Mouse (Mus musculus): Measurements from ENCODE around the gene Zkscan16. TPM values are rescaled to one million over a fixed set of nuclear protein-coding genes. Genes with fewer than 3 reads are reported as not detected.
A peak's percentile ranks its signal among the peaks of the same experiment; 100 is the strongest.

The Zkscan16 gene
- total and polyA plus RNA-seq, 3 experiments: not detected

DNA sequence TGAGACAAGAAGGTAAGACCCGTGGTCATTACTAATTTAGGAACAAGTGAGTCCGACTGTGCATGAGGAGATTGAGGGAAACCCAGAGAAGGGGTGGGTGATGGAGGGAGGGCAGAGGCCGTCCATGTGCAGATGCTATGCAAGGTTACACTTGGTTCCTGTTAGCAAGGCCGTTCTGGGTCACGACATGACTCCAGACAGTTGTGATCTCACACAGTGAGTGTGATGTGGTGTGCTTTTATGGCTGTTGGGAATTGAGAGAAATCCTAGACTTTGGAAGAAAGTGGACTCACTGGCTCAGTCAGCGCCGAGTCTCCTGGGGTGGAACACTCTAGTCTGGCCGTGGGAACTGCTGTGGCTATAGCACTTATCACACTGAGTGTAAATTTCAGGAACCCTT is 62.8 kb downstream of the Zkscan16 start:
- Histone ChIP-seq H3K9ac (ENCODE audit: control insufficient read depth, low read depth, low read length, poor library complexity, severe bottlenecking) (no peak overlapping the region), H3K4me1 (ENCODE audit: control insufficient read depth in 1 of 2, insufficient read depth in 2 of 2, low read length in 2 of 2) (peaks cover 18 to 33% of the 10 kb centered on the region in 2 experiments), H3K4me3 (ENCODE audit: control insufficient read depth in 1 of 2, insufficient read depth in 1 of 2, low read depth in 2 of 2, low read length in 2 of 2) (no peak overlapping the region), H3K79me2 (ENCODE audit: control insufficient read depth, insufficient read depth, low read length, poor library complexity) (peaks cover 65% of the 10 kb centered on the region), H3K27me3 (ENCODE audit: control insufficient read depth in 1 of 2, insufficient read depth in 2 of 2, low read length in 2 of 2) (no peaks in the 10 kb centered on the region), H3K9me3 (replicated peaks; ENCODE audit: insufficient read depth, low read length) (no peaks in the 10 kb centered on the region), H3K36me3 (ENCODE audit: control insufficient read depth in 1 of 2, insufficient read depth in 2 of 2, low read length in 2 of 2) (peaks cover 0 to 38% of the 10 kb centered on the region in 2 experiments; a peak in 2 of 4 replicates), H3K27ac (ENCODE audit: control insufficient read depth, low read depth, low read length) (no peak overlapping the region)
- TF ChIP-seq RCOR1 (IDR thresholded peaks at IDR 0.05; ENCODE audit: low read depth, low read length) (no peak), UBTF (IDR thresholded peaks at IDR 0.05; ENCODE audit: borderline replicate concordance, insufficient read depth, low read depth, low read length) (no peak), SMC3 (IDR thresholded peaks at IDR 0.05; ENCODE audit: low read depth, low read length) (no peak)
- no peak for DNase-seq (ENCODE audit: low read depth, low spot score)

DNA sequence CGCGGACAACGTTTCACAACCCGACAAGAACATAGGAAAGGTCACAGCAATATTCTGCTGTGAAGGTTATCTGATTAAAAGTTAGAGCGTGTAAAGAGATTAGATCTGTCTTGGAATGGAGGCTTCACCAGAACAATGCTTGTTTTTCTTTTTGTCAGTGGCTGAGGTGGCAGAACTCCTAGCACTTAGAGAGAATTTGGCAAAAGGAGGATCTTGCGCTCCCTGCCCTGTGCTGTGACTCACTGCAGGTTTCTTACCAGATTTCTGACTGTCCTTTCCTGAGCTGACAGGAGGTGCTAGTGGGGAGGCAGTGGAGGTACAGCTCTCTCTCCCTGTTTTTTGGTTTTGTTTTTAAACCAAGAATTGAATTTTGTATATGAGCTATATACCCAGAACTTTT is 63.6 kb downstream of the Zkscan16 start:
- Histone ChIP-seq H3K9ac (ENCODE audit: control insufficient read depth, low read depth, low read length, poor library complexity, severe bottlenecking) (no peak overlapping the region), H3K27ac (ENCODE audit: control insufficient read depth, low read depth, low read length) (no peak overlapping the region), H3K27me3 (ENCODE audit: control insufficient read depth in 1 of 2, insufficient read depth in 2 of 2, low read length in 2 of 2) (no peaks in the 10 kb centered on the region), H3K36me3 (ENCODE audit: control insufficient read depth in 1 of 2, insufficient read depth in 2 of 2, low read length in 2 of 2) (peaks cover 0 to 45% of the 10 kb centered on the region in 2 experiments; a peak in 2 of 4 replicates), H3K9me3 (replicated peaks; ENCODE audit: insufficient read depth, low read length) (no peaks in the 10 kb centered on the region), H3K4me3 (ENCODE audit: control insufficient read depth in 1 of 2, insufficient read depth in 1 of 2, low read depth in 2 of 2, low read length in 2 of 2) (no peak overlapping the region), H3K79me2 (ENCODE audit: control insufficient read depth, insufficient read depth, low read length, poor library complexity) (peaks cover 67% of the 10 kb centered on the region), H3K4me1 (ENCODE audit: control insufficient read depth in 1 of 2, insufficient read depth in 2 of 2, low read length in 2 of 2) (peaks cover 23 to 35% of the 10 kb centered on the region in 2 experiments)
- peak; percentile 47 for DNase-seq (ENCODE audit: low read depth, low spot score)
- TF ChIP-seq POLR2A (IDR thresholded peaks at IDR 0.05; ENCODE audit: control insufficient read depth in 1 of 2, insufficient read depth in 1 of 2, low read depth in 1 of 2, low read length in 2 of 2, poor library complexity in 1 of 2) (no peak), NRF1 (IDR thresholded peaks at IDR 0.05; ENCODE audit: insufficient read depth, low read depth, low read length, poor library complexity, severe bottlenecking) (no peak), UBTF (IDR thresholded peaks at IDR 0.05; ENCODE audit: borderline replicate concordance, insufficient read depth, low read depth, low read length) (no peak), TCF12 (IDR thresholded peaks at IDR 0.05; ENCODE audit: low read depth, low read length) (no peak), HCFC1 (IDR thresholded peaks at IDR 0.05; ENCODE audit: low read depth, low read length) (no peak)

Other genes with a start within 250 kb of the Zkscan16 start
- gene Olfr267, start 155.9 kb upstream of the Zkscan16 start, total RNA-seq (2012; rRNA removed): 0.10 TPM in 1 of 2 replicates, not detected in the other
- gene Olfr267, start 155.9 kb upstream of the Zkscan16 start, polyA plus RNA-seq (2012; ENCODE audit: insufficient read depth in 1 of 2, insufficient read length in 2 of 2, low read depth in 1 of 2, low replicate concordance in 2 of 2, missing spikeins in 1 of 2): under 1 TPM in 1 of 2 experiments, not detected in 1; 0.08 TPM
- 37.8 and 52.1 TPM in 2 replicates for gene Ecpas, start 30.9 kb upstream of the Zkscan16 start, total RNA-seq (2012; rRNA removed)
- 100 to 1,000 TPM in 1 of 2 experiments, 10 to 100 TPM in 1; 57.6 to 161 TPM for gene Ecpas, start 30.9 kb upstream of the Zkscan16 start, polyA plus RNA-seq (2012; ENCODE audit: insufficient read depth in 1 of 2, insufficient read length in 2 of 2, low read depth in 1 of 2, low replicate concordance in 2 of 2, missing spikeins in 1 of 2)
- 11.7 and 14.7 TPM in 2 replicates for gene Ptgr1, start 43.5 kb downstream of the Zkscan16 start, total RNA-seq (2012; rRNA removed)
- gene Ptgr1, start 43.5 kb downstream of the Zkscan16 start, polyA plus RNA-seq (2012; ENCODE audit: insufficient read depth in 1 of 2, insufficient read length in 2 of 2, low read depth in 1 of 2, low replicate concordance in 2 of 2, missing spikeins in 1 of 2): 10 to 100 TPM in 1 of 2 experiments, not detected in 1; 20.6 TPM
- gene Dnajc25, start 51.4 kb downstream of the Zkscan16 start, total RNA-seq (2012; rRNA removed): 6.2 and 6.6 TPM in 2 replicates
- 10 to 100 TPM in 1 of 2 experiments, not detected in 1; 11.8 TPM for gene Dnajc25, start 51.4 kb downstream of the Zkscan16 start, polyA plus RNA-seq (2012; ENCODE audit: insufficient read depth in 1 of 2, insufficient read length in 2 of 2, low read depth in 1 of 2, low replicate concordance in 2 of 2, missing spikeins in 1 of 2)
- gene Gm20503, start 59.6 kb downstream of the Zkscan16 start, total RNA-seq (2012; rRNA removed): not detected in 2 replicates
- 1 to 10 TPM in 1 of 2 experiments, not detected in 1; 3.3 TPM for gene Gm20503, start 59.6 kb downstream of the Zkscan16 start, polyA plus RNA-seq (2012; ENCODE audit: insufficient read depth in 1 of 2, insufficient read length in 2 of 2, low read depth in 1 of 2, low replicate concordance in 2 of 2, missing spikeins in 1 of 2)
- 54.0 and 59.1 TPM in 2 replicates for gene Gng10, start 91.5 kb downstream of the Zkscan16 start, total RNA-seq (2012; rRNA removed)
- 10 to 100 TPM in 1 of 2 experiments, not detected in 1; 51.2 TPM for gene Gng10, start 91.5 kb downstream of the Zkscan16 start, polyA plus RNA-seq (2012; ENCODE audit: insufficient read depth in 1 of 2, insufficient read length in 2 of 2, low read depth in 1 of 2, low replicate concordance in 2 of 2, missing spikeins in 1 of 2)
- gene AI481877, start 195.4 kb downstream of the Zkscan16 start, total RNA-seq (2012; rRNA removed): not detected in 2 replicates
- under 1 TPM in 1 of 2 experiments, not detected in 1; 0.01 TPM for gene AI481877, start 195.4 kb downstream of the Zkscan16 start, polyA plus RNA-seq (2012; ENCODE audit: insufficient read depth in 1 of 2, insufficient read length in 2 of 2, low read depth in 1 of 2, low replicate concordance in 2 of 2, missing spikeins in 1 of 2)
- gene Ugcg, start 245.6 kb downstream of the Zkscan16 start, total RNA-seq (2012; rRNA removed): 39.1 and 45.4 TPM in 2 replicates
- gene Ugcg, start 245.6 kb downstream of the Zkscan16 start, polyA plus RNA-seq (2012; ENCODE audit: insufficient read depth in 1 of 2, insufficient read length in 2 of 2, low read depth in 1 of 2, low replicate concordance in 2 of 2, missing spikeins in 1 of 2): 10 to 100 TPM in 1 of 2 experiments, not detected in 1; 30.8 TPM

All from MEL (cell line).